Mouse (Mus musculus) limb, embryonic 13.5 days (tissue): ENCODE results near the gene Ogg1. TPM values are rescaled to one million over a fixed set of nuclear protein-coding genes. Genes with fewer than 3 reads are reported as not detected.
A peak's percentile ranks its signal among the peaks of the same experiment; 100 is the strongest.

Experiments used
- ATAC-seq: fragments of 200-750 bp; cut with Nextera tagmentation; 2 replicates; pipeline ENCODE4 v1.8.0; 2017; ENCODE audit warnings: low read depth, moderate number of reproducible peaks, moderate TSS enrichment; ENCODE audit not compliant: low FRiP score
- H3K27ac ChIP-seq: fragments of 300-500 bp; sonication (generic); 2 replicates; pipeline ENCODE4 v1.5.1; 2015; ENCODE audit warnings: inconsistent platforms, mild to moderate bottlenecking, moderate library complexity
- H3K27me3 ChIP-seq: fragments of 300-500 bp; sonication (generic); 2 replicates; pipeline ENCODE4 v1.6.1; 2015; ENCODE audit warnings: mild to moderate bottlenecking, inconsistent platforms
- H3K36me3 ChIP-seq: fragments of 300-500 bp; sonication (generic); 2 replicates; pipeline ENCODE4 v1.6.1; 2015; ENCODE audit warnings: inconsistent platforms, mild to moderate bottlenecking, moderate library complexity
- H3K4me1 ChIP-seq: fragments of 300-500 bp; sonication (generic); 2 replicates; pipeline ENCODE4 v1.6.1; 2015; ENCODE audit warnings: inconsistent platforms
- H3K4me2 ChIP-seq: fragments of 300-500 bp; sonication (generic); replicated peaks from 2 replicates; pipeline ENCODE4 v1.6.1; 2015; ENCODE audit warnings: inconsistent platforms, mild to moderate bottlenecking, moderate library complexity
- H3K4me3 ChIP-seq: fragments of 300-500 bp; sonication (generic); 2 replicates; pipeline ENCODE4 v1.5.1; 2015; ENCODE audit warnings: moderate library complexity, mild to moderate bottlenecking, inconsistent platforms
- H3K9ac ChIP-seq: fragments of 300-500 bp; sonication (generic); 2 replicates; pipeline ENCODE4 v1.6.1; 2015; ENCODE audit warnings: mild to moderate bottlenecking, inconsistent platforms
- H3K9me3 ChIP-seq: fragments of 300-500 bp; sonication (generic); 2 replicates; pipeline ENCODE4 v1.6.1; 2016; ENCODE audit warnings: inconsistent platforms
- WGBS: fragments of 180-500 bp; shearing (Covaris S2); methylation state at CpG from one replicate; pipeline ENCODE4 v1.1.7; 2015; 5-methylcytosine and 5-hydroxymethylcytosine counted together
- polyA plus RNA-seq: library from polyadenylated mRNA; unstranded; fragments of >200 nt; fragmentation: Nextera tagmentation; extraction: Ambion mirVana; gene quantifications from 2 replicates; pipeline ENCODE4 v1.2.1, GENCODE M21; 2015

Gene Ogg1
- polyA plus RNA-seq, 1 experiment from 2014 or later = 14.7 TPM

GRCm38 (mm10) chr6:113352820-113353219, 26.0 kb downstream of the Ogg1 start:
- no peak for ATAC-seq
- H3K4me2 ChIP-seq = no peak overlapping the region
- H3K9me3 ChIP-seq = no peaks in the 10 kb centered on the region
- no peaks in the 10 kb centered on the region for H3K27me3 ChIP-seq
- no peak overlapping the region for H3K27ac ChIP-seq
- no peaks in the 10 kb centered on the region for H3K36me3 ChIP-seq
- H3K4me1 ChIP-seq = no peaks in the 10 kb centered on the region
- WGBS = 70% methylated on average over 3 of the region's 3 CpGs
- no peak overlapping the region for H3K4me3 ChIP-seq
- no peak overlapping the region for H3K9ac ChIP-seq

- ATAC-seq = no peak
- no peak overlapping the region for H3K4me3 ChIP-seq
Measured at GRCm38 (mm10) chr6:113353696-113354095, 26.9 kb downstream of the Ogg1 start.

GRCm38 (mm10) chr6:113361476-113361875, 34.7 kb downstream of the Ogg1 start:
- no peaks in the 10 kb centered on the region for H3K9me3 ChIP-seq
- no peak overlapping the region for H3K4me2 ChIP-seq
- no peak overlapping the region for H3K4me3 ChIP-seq
- no peak overlapping the region for H3K27ac ChIP-seq
- no peaks in the 10 kb centered on the region for H3K4me1 ChIP-seq
- H3K9ac ChIP-seq = no peak overlapping the region
- peaks cover 5% of the 10 kb centered on the region for H3K36me3 ChIP-seq
- no peak for ATAC-seq
- H3K27me3 ChIP-seq = no peaks in the 10 kb centered on the region
- WGBS = 80% methylated on average over 4 of the region's 4 CpGs

More at GRCm38 (mm10) chr6:113353696-113354095, 26.9 kb downstream of the Ogg1 start:
- Histone ChIP-seq H3K4me2 (no peak overlapping the region), H3K36me3 (no peaks in the 10 kb centered on the region), H3K4me1 (no peaks in the 10 kb centered on the region), H3K9ac (no peak overlapping the region), H3K9me3 (no peaks in the 10 kb centered on the region), H3K27ac (no peak overlapping the region), H3K27me3 (no peaks in the 10 kb centered on the region)
- WGBS = 78% methylated on average over 3 of the region's 3 CpGs

GRCm38 (mm10) chr6:113362241-113362640, 35.5 kb downstream of the Ogg1 start:
- 93% methylated on average over 1 of the region's 1 CpGs for WGBS
- no peak overlapping the region for H3K27ac ChIP-seq
- H3K4me2 ChIP-seq = no peak overlapping the region
- H3K4me3 ChIP-seq = no peak overlapping the region
- H3K4me1 ChIP-seq = no peaks in the 10 kb centered on the region
- ATAC-seq = no peak
- H3K9ac ChIP-seq = no peak overlapping the region
- no peaks in the 10 kb centered on the region for H3K27me3 ChIP-seq
- peaks cover 13% of the 10 kb centered on the region for H3K36me3 ChIP-seq
- H3K9me3 ChIP-seq = no peaks in the 10 kb centered on the region

GRCm38 (mm10) chr6:113364518-113365135, 37.9 kb downstream of the Ogg1 start:
- Histone ChIP-seq H3K27ac (no peak overlapping the region), H3K4me2 (no peak overlapping the region), H3K4me3 (no peak overlapping the region), H3K36me3 (peaks cover 31% of the 10 kb centered on the region), H3K9ac (no peak overlapping the region), H3K4me1 (no peaks in the 10 kb centered on the region), H3K27me3 (no peaks in the 10 kb centered on the region), H3K9me3 (no peaks in the 10 kb centered on the region)
- 71% methylated on average over 8 of the region's 8 CpGs for WGBS
- no peak for ATAC-seq

GRCm38 (mm10) chr6:113366639-113367038, 39.9 kb downstream of the Ogg1 start:
- Histone ChIP-seq H3K4me3 (no peak overlapping the region), H3K27me3 (no peaks in the 10 kb centered on the region), H3K36me3 (peaks cover 52% of the 10 kb centered on the region), H3K27ac (no peak overlapping the region), H3K4me1 (no peaks in the 10 kb centered on the region), H3K4me2 (no peak overlapping the region), H3K9me3 (no peaks in the 10 kb centered on the region), H3K9ac (no peak overlapping the region)
- 90% methylated on average over 6 of the region's 6 CpGs for WGBS
- no peak for ATAC-seq

GRCm38 (mm10) chr6:113367574-113367973, 40.8 kb downstream of the Ogg1 start:
- no peak overlapping the region for H3K4me3 ChIP-seq
- no peak overlapping the region for H3K9ac ChIP-seq
- peaks cover 61% of the 10 kb centered on the region for H3K36me3 ChIP-seq
- H3K27ac ChIP-seq = no peak overlapping the region
- 96% methylated on average over 1 of the region's 1 CpGs for WGBS
- no peaks in the 10 kb centered on the region for H3K27me3 ChIP-seq
- no peaks in the 10 kb centered on the region for H3K9me3 ChIP-seq
- no peaks in the 10 kb centered on the region for H3K4me1 ChIP-seq
- no peak overlapping the region for H3K4me2 ChIP-seq
- ATAC-seq = no peak

- ATAC-seq = no peak
- 85% methylated on average over 7 of the region's 7 CpGs for WGBS
- H3K9me3 ChIP-seq = no peaks in the 10 kb centered on the region
Measured at GRCm38 (mm10) chr6:113368124-113368523, 41.4 kb downstream of the Ogg1 start.

GRCm38 (mm10) chr6:113368577-113368976, 41.8 kb downstream of the Ogg1 start:
- H3K9ac ChIP-seq = no peak overlapping the region
- no peak overlapping the region for H3K4me3 ChIP-seq
- H3K4me1 ChIP-seq = no peaks in the 10 kb centered on the region
- H3K4me2 ChIP-seq = no peak overlapping the region
- H3K9me3 ChIP-seq = no peaks in the 10 kb centered on the region
- peaks cover 71% of the 10 kb centered on the region for H3K36me3 ChIP-seq
- no peaks in the 10 kb centered on the region for H3K27me3 ChIP-seq
- H3K27ac ChIP-seq = no peak overlapping the region
- WGBS = 88% methylated on average over 5 of the region's 5 CpGs
- ATAC-seq = no peak

More at GRCm38 (mm10) chr6:113368124-113368523, 41.4 kb downstream of the Ogg1 start:
- no peak overlapping the region for H3K27ac ChIP-seq
- H3K4me2 ChIP-seq = no peak overlapping the region
- H3K4me1 ChIP-seq = no peaks in the 10 kb centered on the region
- H3K4me3 ChIP-seq = no peak overlapping the region
- peaks cover 66% of the 10 kb centered on the region for H3K36me3 ChIP-seq
- no peaks in the 10 kb centered on the region for H3K27me3 ChIP-seq
- no peak overlapping the region for H3K9ac ChIP-seq

- H3K4me1 ChIP-seq = no peaks in the 10 kb centered on the region
- 94% methylated on average over 20 of the region's 20 CpGs for WGBS
- no peak overlapping the region for H3K4me2 ChIP-seq
- H3K9me3 ChIP-seq = no peaks in the 10 kb centered on the region
- H3K4me3 ChIP-seq = no peak overlapping the region
- H3K27me3 ChIP-seq = no peaks in the 10 kb centered on the region
- H3K36me3 ChIP-seq = peaks cover 88% of the 10 kb centered on the region
- no peak overlapping the region for H3K27ac ChIP-seq
- no peak overlapping the region for H3K9ac ChIP-seq
- no peak for ATAC-seq
Measured at GRCm38 (mm10) chr6:113370194-113370929, 43.6 kb downstream of the Ogg1 start.

GRCm38 (mm10) chr6:113373491-113373890, 46.7 kb downstream of the Ogg1 start:
- no peak overlapping the region for H3K4me3 ChIP-seq
- no peak for ATAC-seq
- H3K36me3 ChIP-seq = peaks cover 74% of the 10 kb centered on the region
- WGBS = 88% methylated on average over 4 of the region's 4 CpGs
- H3K9ac ChIP-seq = no peak overlapping the region
- H3K27me3 ChIP-seq = no peaks in the 10 kb centered on the region
- H3K27ac ChIP-seq = no peak overlapping the region
- H3K4me2 ChIP-seq = no peak overlapping the region
- no peaks in the 10 kb centered on the region for H3K9me3 ChIP-seq
- peaks cover 6% of the 10 kb centered on the region for H3K4me1 ChIP-seq

GRCm38 (mm10) chr6:113377172-113377495, 50.4 kb downstream of the Ogg1 start:
- peak overlapping the region; percentile 97 for H3K9ac ChIP-seq
- no peaks in the 10 kb centered on the region for H3K9me3 ChIP-seq
- ATAC-seq = no peak
- H3K27ac ChIP-seq = peak overlapping the region; percentile 90
- peak overlapping the region; percentile 99 for H3K4me3 ChIP-seq
- H3K36me3 ChIP-seq = peaks cover 58% of the 10 kb centered on the region
- peaks cover 18% of the 10 kb centered on the region for H3K4me1 ChIP-seq
- no peaks in the 10 kb centered on the region for H3K27me3 ChIP-seq
- WGBS = 9% methylated on average over 7 of the region's 7 CpGs
- peak overlapping the region; percentile 96 for H3K4me2 ChIP-seq
